Mouse (Mus musculus): ENCODE measurements around the gene Serpina3b.

Gene Serpina3b

GRCm38 (mm10) chr12:104175636-104176035 is 47.8 kb downstream of the Serpina3b start:
- no peak for DNase-seq (ENCODE audit: low spot score)

GRCm38 (mm10) chr12:104178577-104178976 is 50.8 kb downstream of the Serpina3b start:
- DNase-seq (ENCODE audit: low spot score), result no peak

- DNase-seq (ENCODE audit: low spot score), result no peak
Observed at GRCm38 (mm10) chr12:104178987-104179386, 51.2 kb downstream of the Serpina3b start.

- DNase-seq (ENCODE audit: low spot score), result no peak
Observed at GRCm38 (mm10) chr12:104185046-104185445, 57.2 kb downstream of the Serpina3b start.

GRCm38 (mm10) chr12:104186041-104186581 is 58.3 kb downstream of the Serpina3b start:
- no peak for DNase-seq (ENCODE audit: low spot score)
